Mouse (Mus musculus): Measurements from ENCODE around the gene Slit3. TPM values are rescaled to one million over a fixed set of nuclear protein-coding genes. Genes with fewer than 3 reads are reported as not detected.
A peak's percentile ranks its signal among the peaks of the same experiment; 100 is the strongest.

The Slit3 gene
- polyA plus RNA-seq, 1 experiment, result 11.3 TPM

DNA sequence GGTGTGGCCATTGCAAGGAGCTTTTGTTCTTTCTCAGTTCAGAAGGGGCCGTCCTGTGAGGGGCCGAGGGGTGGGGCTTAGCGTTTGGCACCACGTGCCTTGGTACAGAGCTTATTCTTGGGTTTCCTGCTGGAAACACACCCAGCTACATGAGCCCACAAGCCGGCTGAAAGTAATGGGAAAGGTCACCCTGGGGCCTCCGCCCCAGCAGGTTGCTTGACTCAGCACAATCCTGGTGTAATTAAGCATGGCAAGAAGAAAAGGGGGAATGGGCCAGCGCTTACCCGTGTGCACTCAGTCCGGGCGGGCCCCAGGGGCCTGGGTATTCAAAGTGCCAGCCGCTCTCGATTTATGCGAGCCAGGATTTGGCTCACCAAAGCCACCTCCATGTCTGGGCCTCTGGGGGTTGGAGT is 30.5 kb downstream of the Slit3 start:
- H3K4me1 ChIP-seq (ENCODE audit: control insufficient read depth, insufficient read depth, insufficient read length, low read length), result peaks cover 20% of the 10 kb centered on the region
- no peak overlapping the region for H3K4me3 ChIP-seq (ENCODE audit: insufficient read depth, low read depth, low read length)
- no peak overlapping the region for H3K27ac ChIP-seq (replicated peaks; ENCODE audit: low read depth, low read length)

DNA sequence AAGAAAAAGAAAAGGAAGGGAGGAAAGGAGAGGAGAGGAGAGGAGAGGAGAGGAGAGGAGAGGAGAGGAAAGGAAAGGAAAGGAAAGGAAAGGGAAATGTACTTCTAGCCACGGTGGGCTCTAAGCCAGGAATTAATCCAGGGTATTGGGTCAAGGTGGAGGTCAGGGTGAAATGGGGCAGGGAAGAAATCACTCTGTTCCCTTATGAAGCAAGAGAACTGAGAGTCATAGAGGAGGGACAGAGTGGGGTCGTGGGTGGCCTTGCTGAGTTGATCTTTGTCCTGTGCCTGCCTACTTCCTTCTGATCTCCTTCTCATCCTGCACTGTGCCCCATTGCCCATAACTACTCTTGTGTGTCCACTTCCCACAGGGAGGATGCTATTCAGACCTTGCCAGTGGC is 31.9 kb downstream of the Slit3 start:
- H3K4me1 ChIP-seq (ENCODE audit: control insufficient read depth, insufficient read depth, insufficient read length, low read length), result peaks cover 21% of the 10 kb centered on the region
- 0 out of 2 replicates have a peak overlapping the region, but pooled peaks have one; percentile 0 for H3K27ac ChIP-seq (replicated peaks; ENCODE audit: low read depth, low read length)
- no peak overlapping the region for H3K4me3 ChIP-seq (ENCODE audit: insufficient read depth, low read depth, low read length)

DNA sequence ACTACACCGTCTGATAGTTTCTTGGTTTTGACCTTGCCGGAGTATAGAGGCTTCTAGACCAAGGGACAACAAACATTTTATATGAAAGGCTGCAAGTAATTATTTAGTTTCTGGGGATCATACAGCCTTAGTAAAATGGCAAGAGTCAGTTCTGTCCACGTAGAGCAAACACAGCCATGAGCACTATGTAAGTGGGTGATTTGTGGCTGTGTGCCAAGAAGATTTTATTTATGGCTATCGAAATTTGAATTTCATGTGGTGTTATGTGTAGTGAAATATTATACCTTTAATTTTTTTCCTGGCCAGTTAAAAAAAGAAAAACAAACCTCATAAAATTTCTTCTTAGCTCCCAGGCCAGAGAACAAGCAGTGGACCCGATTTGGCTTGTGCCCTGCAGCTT is 33.4 kb downstream of the Slit3 start:
- Histone ChIP-seq H3K4me3 (ENCODE audit: insufficient read depth, low read depth, low read length) (no peak overlapping the region), H3K27ac (replicated peaks; ENCODE audit: low read depth, low read length) (0 out of 2 replicates have a peak overlapping the region, but pooled peaks have one; percentile 8), H3K4me1 (ENCODE audit: control insufficient read depth, insufficient read depth, insufficient read length, low read length) (peaks cover 21% of the 10 kb centered on the region)

DNA sequence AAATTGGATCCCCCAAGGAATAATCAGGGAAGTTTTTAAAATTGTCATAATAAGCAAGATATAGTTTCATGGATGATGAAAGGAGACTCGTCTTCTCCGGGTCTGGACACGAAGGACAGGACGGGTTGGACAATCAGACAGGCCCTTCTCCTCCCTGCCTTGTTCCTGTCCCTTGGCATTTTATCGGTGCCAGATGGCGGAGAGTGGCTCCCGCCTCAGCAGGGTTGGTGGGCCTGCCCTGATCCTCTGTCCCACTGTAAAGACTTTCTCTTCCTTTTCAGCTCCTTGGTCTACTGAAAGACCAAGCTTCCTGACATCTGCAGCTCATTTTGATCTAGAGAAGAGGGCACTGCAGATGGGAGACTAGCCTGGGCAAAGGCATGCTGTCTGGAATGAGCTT is 34.3 kb downstream of the Slit3 start:
- Histone ChIP-seq H3K27ac (replicated peaks; ENCODE audit: low read depth, low read length) (peak overlapping the region; percentile 15), H3K4me1 (ENCODE audit: control insufficient read depth, insufficient read depth, insufficient read length, low read length) (peaks cover 21% of the 10 kb centered on the region), H3K4me3 (ENCODE audit: insufficient read depth, low read depth, low read length) (no peak overlapping the region)

DNA sequence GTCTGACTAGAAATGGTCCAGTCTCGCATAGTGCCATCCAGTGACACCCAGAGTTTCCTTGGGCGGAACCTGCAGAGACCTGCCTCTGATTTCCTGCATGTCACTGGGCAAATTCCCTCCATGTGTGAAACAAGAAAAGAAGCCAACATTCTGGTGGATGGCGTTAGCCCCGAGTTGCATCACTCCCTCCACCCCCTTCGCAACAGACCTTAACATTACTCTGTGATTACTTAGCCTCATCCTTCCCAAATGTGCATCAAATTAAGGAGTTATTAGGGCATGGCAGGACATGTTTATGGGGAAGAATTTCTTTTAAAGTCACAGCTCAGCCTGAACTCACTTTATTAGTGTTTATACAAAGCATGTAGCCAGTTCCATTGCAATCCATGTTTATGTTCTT is 35.7 kb downstream of the Slit3 start:
- H3K27ac ChIP-seq (replicated peaks; ENCODE audit: low read depth, low read length), result no peak overlapping the region
- H3K4me3 ChIP-seq (ENCODE audit: insufficient read depth, low read depth, low read length), result no peak overlapping the region
- peaks cover 17% of the 10 kb centered on the region for H3K4me1 ChIP-seq (ENCODE audit: control insufficient read depth, insufficient read depth, insufficient read length, low read length)

DNA sequence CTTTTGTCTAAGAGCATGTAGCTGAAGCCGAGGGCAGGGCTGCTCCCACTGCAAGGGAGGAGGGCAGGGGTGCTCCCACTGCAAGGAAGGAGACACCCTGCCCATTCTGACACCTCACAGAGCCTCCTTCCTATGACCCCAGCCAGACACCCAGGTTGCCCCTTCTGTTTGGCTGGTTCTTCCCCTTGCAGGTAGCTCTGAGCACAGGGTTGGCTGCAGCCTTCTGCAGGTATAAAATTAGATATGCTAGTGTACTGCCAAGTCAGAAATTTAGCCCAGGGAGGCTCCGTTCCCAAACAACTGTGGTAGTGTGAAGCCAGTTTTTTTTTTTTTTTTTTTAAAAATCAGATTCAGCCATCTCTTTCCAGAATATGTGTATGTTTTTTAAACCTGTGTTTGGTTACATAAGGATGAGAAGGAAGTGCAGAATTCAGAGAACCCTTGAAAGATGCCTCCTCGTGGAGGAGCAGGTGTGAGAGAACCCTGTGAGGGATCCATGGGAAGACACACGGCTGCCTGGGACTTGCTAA is 39.7 kb downstream of the Slit3 start:
- Histone ChIP-seq H3K4me1 (ENCODE audit: control insufficient read depth, insufficient read depth, insufficient read length, low read length) (peaks cover 3% of the 10 kb centered on the region), H3K27ac (replicated peaks; ENCODE audit: low read depth, low read length) (no peak overlapping the region)

DNA sequence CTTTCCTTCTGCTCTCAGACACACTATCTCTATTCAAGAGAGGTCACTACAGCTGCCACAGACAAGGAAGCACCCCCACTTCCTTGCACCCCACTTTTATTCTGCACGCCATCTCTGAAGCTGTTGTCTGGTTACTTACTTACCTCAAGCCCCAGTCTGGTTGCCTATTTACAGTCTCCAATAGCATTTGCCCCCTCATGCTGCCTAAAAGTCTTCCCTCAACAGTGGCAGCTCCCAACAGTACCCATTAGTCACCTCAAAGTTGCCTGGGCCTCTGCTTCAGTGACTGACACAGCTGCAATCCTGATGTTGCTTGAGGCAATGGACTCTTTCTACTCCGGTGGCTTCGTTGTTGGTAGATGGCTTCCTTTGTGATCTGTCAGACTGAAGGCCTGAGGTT is 42.4 kb downstream of the Slit3 start:
- Histone ChIP-seq H3K27ac (replicated peaks; ENCODE audit: low read depth, low read length) (no peak overlapping the region), H3K4me3 (ENCODE audit: insufficient read depth, low read depth, low read length) (no peak overlapping the region), H3K4me1 (ENCODE audit: control insufficient read depth, insufficient read depth, insufficient read length, low read length) (no peaks in the 10 kb centered on the region; the same call in 1 of the 2 replicates)

More for the DNA sequence above, 39.7 kb downstream of the Slit3 start:
- no peak overlapping the region for H3K4me3 ChIP-seq (ENCODE audit: insufficient read depth, low read depth, low read length)

DNA sequence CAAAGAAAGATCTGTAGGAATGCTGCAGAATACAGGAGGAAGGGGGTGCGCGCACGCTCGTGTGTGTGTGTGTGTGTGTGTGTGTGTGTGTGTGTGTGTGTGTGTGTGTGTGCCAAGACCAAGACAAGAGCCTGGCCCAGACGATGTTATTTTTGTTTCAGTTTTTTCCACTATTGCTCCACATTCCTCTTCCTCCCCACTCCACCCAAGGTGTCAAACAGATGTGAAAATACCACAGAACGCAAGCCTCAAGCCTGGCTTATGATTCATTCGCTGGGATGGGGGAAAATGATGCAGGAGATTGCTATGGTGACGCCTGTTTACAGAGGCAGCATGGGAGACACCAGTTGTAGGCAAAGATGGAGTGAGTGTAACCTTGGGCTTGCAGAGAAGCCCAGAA is 46.2 kb downstream of the Slit3 start:
- H3K4me1 ChIP-seq (ENCODE audit: control insufficient read depth, insufficient read depth, insufficient read length, low read length), result no peaks in the 10 kb centered on the region; the same call in 1 of the 2 replicates
- no peak overlapping the region for H3K27ac ChIP-seq (replicated peaks; ENCODE audit: low read depth, low read length)
- no peak overlapping the region for H3K4me3 ChIP-seq (ENCODE audit: insufficient read depth, low read depth, low read length)

DNA sequence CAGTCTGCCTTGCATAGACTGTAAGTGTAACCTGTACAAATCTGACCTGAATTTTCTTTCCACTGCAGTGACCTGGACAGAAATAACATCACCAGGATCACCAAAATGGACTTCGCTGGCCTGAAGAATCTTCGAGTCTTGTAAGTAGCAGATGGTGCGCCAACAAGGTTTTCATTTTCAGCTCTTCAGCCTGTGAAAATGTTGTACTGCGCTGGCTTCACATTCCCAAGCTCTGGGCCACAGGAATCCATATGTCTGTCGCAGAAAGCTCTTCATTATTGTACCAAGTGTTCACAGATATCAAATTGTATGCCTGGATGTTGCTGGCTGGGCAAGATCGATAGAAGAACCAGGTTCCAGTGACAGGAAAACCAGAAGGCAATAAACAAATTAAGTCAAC is 50.5 kb downstream of the Slit3 start:
- Histone ChIP-seq H3K27ac (replicated peaks; ENCODE audit: low read depth, low read length) (no peak overlapping the region), H3K4me1 (ENCODE audit: control insufficient read depth, insufficient read depth, insufficient read length, low read length) (no peaks in the 10 kb centered on the region), H3K4me3 (ENCODE audit: insufficient read depth, low read depth, low read length) (no peak overlapping the region)

DNA sequence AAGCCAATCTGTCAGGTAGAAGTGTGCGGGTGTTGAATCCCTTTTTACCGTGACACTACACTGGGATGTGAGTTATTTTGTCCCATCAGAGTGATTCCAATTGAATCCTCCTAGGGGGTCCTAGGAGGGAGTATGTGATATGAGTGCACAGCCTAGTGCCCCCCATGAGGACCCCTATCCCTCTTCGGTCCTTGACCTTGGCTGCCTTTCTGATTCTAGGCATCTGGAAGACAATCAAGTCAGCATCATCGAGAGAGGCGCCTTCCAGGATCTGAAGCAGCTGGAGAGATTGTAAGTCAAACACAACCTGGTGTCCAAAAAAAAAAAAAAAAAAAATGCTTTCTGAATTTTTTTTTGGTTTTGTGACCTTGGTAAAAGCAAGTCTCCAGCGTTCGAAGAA is 56.5 kb downstream of the Slit3 start:
- Histone ChIP-seq H3K4me3 (ENCODE audit: insufficient read depth, low read depth, low read length) (no peak overlapping the region), H3K4me1 (ENCODE audit: control insufficient read depth, insufficient read depth, insufficient read length, low read length) (peaks cover 4% of the 10 kb centered on the region; the same call in 1 of the 2 replicates), H3K27ac (replicated peaks; ENCODE audit: low read depth, low read length) (no peak overlapping the region)

DNA sequence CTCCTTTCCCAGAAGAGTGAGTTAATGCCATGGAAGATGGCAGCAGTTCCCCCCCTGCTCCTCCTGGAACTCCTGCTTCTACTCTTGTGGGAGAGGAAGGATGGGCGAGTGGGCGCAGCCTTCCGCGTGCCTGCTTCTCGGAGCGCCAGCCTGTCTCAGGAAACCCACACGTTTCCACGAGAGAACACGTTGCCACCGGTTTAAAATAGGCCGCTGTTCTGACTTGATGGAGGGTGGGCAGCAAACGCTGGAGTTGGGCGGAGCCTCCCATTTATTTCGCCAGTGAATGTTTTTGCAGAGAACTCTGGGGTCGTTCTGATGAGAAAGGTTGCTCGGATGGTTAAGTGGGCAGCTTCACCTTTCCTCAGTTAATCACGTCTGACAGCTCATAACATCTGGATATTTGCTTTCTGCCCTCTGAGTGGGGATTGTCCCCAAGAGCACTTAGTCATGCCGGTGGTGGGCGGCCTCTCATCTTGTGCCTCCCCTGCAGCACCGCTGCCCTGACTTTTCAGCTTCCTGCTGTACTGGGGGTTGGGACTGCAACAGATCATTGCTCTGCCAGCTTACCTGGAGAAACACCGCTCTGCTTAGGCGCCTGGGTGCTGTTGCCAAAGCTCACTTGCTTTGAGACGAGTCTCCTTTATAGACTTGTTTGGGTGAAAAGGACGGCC is 57.3 kb downstream of the Slit3 start:
- peaks cover 4% of the 10 kb centered on the region; the same call in 1 of the 2 replicates for H3K4me1 ChIP-seq (ENCODE audit: control insufficient read depth, insufficient read depth, insufficient read length, low read length)
- no peak overlapping the region for H3K4me3 ChIP-seq (ENCODE audit: insufficient read depth, low read depth, low read length)
- no peak overlapping the region for H3K27ac ChIP-seq (replicated peaks; ENCODE audit: low read depth, low read length)

DNA sequence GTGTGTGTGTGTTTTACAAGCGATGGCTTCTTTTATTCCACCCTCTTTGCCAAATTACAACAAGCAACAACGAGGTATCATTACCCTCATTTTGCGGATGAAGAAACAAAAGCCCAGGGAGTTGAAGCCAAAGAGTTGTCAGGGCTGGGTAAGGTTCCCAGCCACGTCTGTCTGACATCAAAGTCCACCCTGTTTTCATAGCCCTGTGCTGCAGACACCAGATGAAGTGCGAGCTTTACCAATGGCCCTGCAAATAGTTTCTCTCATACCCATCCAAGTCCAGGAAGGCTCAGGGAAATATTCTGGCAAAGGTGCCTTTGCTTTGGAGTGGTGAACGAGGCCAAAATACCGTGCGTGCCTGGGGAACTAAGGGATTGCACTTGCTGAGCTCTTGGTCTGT is 58.3 kb downstream of the Slit3 start:
- no peak overlapping the region for H3K4me3 ChIP-seq (ENCODE audit: insufficient read depth, low read depth, low read length)
- H3K27ac ChIP-seq (replicated peaks; ENCODE audit: low read depth, low read length), result no peak overlapping the region
- H3K4me1 ChIP-seq (ENCODE audit: control insufficient read depth, insufficient read depth, insufficient read length, low read length), result peaks cover 4% of the 10 kb centered on the region; the same call in 1 of the 2 replicates

DNA sequence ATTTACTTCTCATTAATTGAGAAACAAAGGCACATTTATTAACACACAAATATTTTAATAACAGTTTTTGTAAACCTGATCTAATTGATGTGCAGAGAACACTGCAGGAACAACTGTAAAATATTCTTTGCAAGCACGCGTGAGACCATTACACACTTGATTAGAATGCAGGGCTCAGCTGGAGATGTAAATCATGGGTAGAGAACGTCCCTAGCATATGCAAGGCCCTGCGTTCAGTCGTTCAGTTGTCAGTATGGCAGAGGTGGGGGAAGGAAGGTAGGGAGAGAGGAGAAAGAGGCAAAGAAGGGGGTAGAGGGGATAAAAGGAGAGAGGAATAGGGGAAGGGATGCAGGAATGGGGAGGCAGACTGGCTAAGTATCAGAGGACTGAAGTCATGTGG is 61.9 kb downstream of the Slit3 start:
- Histone ChIP-seq H3K27ac (replicated peaks; ENCODE audit: low read depth, low read length) (no peak overlapping the region), H3K4me1 (ENCODE audit: control insufficient read depth, insufficient read depth, insufficient read length, low read length) (peaks cover 4% of the 10 kb centered on the region; the same call in 1 of the 2 replicates), H3K4me3 (ENCODE audit: insufficient read depth, low read depth, low read length) (no peak overlapping the region)

DNA sequence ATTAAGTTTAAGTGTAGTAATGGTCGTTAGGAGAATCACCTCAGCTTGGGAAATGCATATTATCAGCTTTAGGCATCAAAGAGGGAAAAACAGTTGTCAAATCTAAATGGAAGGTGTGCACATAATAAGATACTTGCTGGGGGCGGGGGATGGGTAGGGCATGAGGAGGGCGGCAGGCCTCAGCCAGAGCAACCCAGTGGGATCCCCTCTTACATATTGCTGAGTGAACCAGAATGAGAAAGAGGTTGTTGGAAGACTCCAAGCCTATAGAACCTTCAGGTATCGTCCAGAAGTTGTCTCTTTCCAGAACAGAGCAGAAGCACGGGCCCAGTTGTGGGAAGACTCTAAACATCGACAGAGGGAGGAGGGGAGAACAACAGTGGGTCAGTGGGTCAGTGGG is 73.8 kb downstream of the Slit3 start:
- no peak overlapping the region for H3K27ac ChIP-seq (replicated peaks; ENCODE audit: low read depth, low read length)

DNA sequence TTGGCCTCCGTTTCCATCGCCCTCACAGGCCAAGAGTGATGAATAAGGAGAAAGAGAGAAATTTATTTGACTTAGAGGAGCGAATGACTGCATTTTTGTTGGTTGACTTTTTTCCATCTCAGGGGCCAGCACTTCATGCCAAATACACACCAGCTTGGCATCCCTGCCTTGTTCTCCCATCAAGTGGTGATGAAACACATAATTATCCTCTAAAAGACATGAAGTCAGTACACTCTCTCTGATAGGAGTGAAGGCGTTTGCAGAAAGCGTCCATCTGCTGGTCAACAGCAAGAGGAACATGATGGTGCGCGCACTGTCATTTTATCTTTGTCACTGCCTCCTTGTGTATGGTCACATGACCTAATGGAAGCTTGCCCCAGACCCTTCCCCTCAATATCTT is 75.8 kb downstream of the Slit3 start:
- Histone ChIP-seq H3K4me3 (ENCODE audit: insufficient read depth, low read depth, low read length) (no peak overlapping the region), H3K4me1 (ENCODE audit: control insufficient read depth, insufficient read depth, insufficient read length, low read length) (no peaks in the 10 kb centered on the region), H3K27ac (replicated peaks; ENCODE audit: low read depth, low read length) (no peak overlapping the region)

More for the DNA sequence above, 73.8 kb downstream of the Slit3 start:
- Histone ChIP-seq H3K4me3 (ENCODE audit: insufficient read depth, low read depth, low read length) (no peak overlapping the region), H3K4me1 (ENCODE audit: control insufficient read depth, insufficient read depth, insufficient read length, low read length) (no peaks in the 10 kb centered on the region)

DNA sequence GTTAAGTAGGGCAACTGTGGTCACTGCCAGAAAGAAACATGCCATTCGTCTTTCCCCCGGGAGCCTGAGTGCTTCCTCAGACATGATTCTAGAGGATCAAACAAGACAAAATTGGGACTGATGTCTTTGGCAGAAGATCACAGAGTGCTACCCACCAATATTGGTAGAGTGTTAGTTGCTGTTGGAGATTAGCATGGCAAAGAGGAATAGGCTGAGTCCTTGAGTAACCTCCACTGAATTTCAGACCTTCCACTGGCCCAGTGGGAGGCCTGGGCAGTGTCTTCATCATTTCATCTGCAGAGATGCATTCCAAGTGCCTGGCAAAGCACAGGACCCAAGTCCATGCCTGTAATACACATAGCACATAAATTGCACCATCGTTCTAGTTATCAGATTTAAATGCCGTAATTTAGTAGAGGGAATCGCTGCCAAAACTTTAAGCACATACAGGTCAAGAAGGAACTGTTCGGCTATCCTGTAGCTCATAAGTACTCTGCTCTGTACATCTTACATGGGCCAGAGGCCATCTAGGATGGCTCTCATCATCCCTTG is 77.6 kb downstream of the Slit3 start:
- Histone ChIP-seq H3K4me3 (ENCODE audit: insufficient read depth, low read depth, low read length) (no peak overlapping the region), H3K4me1 (ENCODE audit: control insufficient read depth, insufficient read depth, insufficient read length, low read length) (no peaks in the 10 kb centered on the region), H3K27ac (replicated peaks; ENCODE audit: low read depth, low read length) (no peak overlapping the region)

Data from brown adipose tissue, adult 24 weeks (tissue).